In the genomic region with DNA sequence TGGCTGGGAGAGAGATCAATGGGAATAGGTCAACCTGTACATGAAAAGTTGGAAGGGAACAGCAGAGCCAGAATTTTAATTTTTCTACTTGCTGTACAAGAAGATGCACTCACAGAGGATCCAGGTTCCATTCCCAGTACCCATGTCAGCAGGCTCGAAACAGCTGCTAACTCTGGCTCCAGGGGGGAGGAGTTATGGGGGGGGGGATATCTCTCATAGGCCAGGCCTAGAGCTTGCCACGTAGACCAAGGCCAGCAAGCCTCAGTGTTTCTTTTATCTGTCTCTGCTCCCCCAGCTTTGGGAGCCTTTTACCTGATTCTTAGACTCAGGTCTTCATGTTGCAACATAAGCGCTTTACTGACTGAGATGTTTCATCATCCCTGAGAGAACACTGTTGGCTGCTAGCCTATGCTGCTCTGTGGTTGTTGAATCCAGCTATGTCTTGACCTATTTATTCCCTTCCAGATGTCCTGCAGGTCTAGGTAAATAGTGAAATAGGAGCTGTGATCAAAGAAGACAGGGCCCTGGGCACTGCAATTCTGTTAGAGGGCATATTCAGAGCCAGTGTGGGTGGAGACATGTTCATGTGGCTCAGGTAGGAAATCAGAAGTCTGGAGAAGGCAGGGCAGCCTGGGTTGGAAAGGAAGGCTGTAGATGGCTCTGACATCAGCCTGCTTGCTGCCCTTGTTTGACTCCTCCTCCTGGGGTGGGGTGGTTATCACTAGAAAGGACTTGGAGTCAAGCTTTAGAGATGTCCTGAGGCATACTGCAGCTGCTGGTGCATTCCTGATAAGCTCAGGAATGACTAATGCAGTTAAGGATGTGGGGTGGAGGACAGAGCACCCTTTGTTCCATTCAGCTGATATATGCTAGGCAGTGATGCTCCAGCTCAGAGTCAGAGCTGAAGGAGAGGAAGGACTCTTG, we compare ENCODE assay signal across 8 mouse cellular contexts. TPM values are rescaled to one million over a fixed set of nuclear protein-coding genes. Genes with fewer than 3 reads are reported as not detected.
DNase-seq lines count a peak whose midpoint lies in the region; ATAC-seq and TF ChIP-seq lines count a peak whose summit lies in the region.

No protein-coding gene starts in this region.

- H3K4me1 ChIP-seq in MEL (ENCODE audit: control insufficient read depth in 1 of 2, insufficient read depth in 2 of 2, low read length in 2 of 2), result peaks cover 3 to 22% of the 10 kb centered on the region in 2 experiments
- H3K4me1 ChIP-seq in midbrain, embryonic 13.5 days (replicated peaks), result peaks cover 46% of the 10 kb centered on the region

- peak overlapping the region in 1 of 2 experiments; percentile 30; a peak in 1 of 4 replicates for H3K4me3 ChIP-seq in MEL (ENCODE audit: control insufficient read depth in 1 of 2, insufficient read depth in 1 of 2, low read depth in 2 of 2, low read length in 2 of 2)
- H3K4me3 ChIP-seq in midbrain, embryonic 13.5 days (replicated peaks), result no peak overlapping the region

- H3K9me3 ChIP-seq in MEL (replicated peaks; ENCODE audit: insufficient read depth, low read length), result no peaks in the 10 kb centered on the region
- no peaks in the 10 kb centered on the region for H3K9me3 ChIP-seq in midbrain, embryonic 13.5 days

- H3K27ac ChIP-seq in MEL (ENCODE audit: control insufficient read depth, low read depth, low read length), result peak overlapping the region; percentile 63
- peak overlapping the region; percentile 54 for H3K27ac ChIP-seq in midbrain, embryonic 13.5 days

- no peak overlapping the region for H3K4me2 ChIP-seq in midbrain, embryonic 13.5 days (replicated peaks)

- TF ChIP-seq CTCF in MEL (IDR thresholded peaks at IDR 0.05 in 2 of 3, conservative IDR thresholded peaks at IDR 0.05 in 1 of 3; ENCODE audit: control insufficient read depth in 1 of 3, insufficient read depth in 1 of 3, low read depth in 2 of 3, low read length in 3 of 3, poor library complexity in 1 of 3, severe bottlenecking in 1 of 3), result no peak

- peak; percentile 57 for ATAC-seq in midbrain, embryonic 13.5 days

- peak; percentile 25 for DNase-seq in cerebellum, adult 9-11 months
- no peak for DNase-seq in cerebellum, adult 11 months
- DNase-seq in MEL (ENCODE audit: low read depth, low spot score), result peak; percentile 94
- DNase-seq in fat pad, adult 2 months (ENCODE audit: extremely low read depth, low read depth, low spot score), result peak; percentile 89
- DNase-seq in large intestine, adult 2 months (ENCODE audit: low read depth, low spot score), result peak; percentile 8
- DNase-seq in right cerebral cortex, postnatal 36 days (ENCODE audit: low spot score in 2 of 2), result no peak
- DNase-seq in thymus, postnatal 4 days, result no peak

- H3K79me2 ChIP-seq in MEL (ENCODE audit: control insufficient read depth, insufficient read depth, low read length, poor library complexity), result no peaks in the 10 kb centered on the region

- peak; percentile 87 to 88 for TF ChIP-seq EP300 in MEL (IDR thresholded peaks at IDR 0.05; ENCODE audit: low read depth in 1 of 2, low read length in 2 of 2)

- TF ChIP-seq RAD21 in MEL (IDR thresholded peaks at IDR 0.05; ENCODE audit: low read depth, low read length), result no peak

- 55% methylated on average over 3 of the region's 3 CpGs for WGBS in large intestine, adult 2 months
- 87% methylated on average over 3 of the region's 3 CpGs for WGBS in midbrain, embryonic 13.5 days

- H3K9ac ChIP-seq in MEL (ENCODE audit: control insufficient read depth, low read depth, low read length, poor library complexity, severe bottlenecking), result peak overlapping the region; percentile 21; the same call in 1 of the 2 replicates
- H3K9ac ChIP-seq in midbrain, embryonic 13.5 days (replicated peaks), result no peak overlapping the region

- no peaks in the 10 kb centered on the region for H3K27me3 ChIP-seq in MEL (ENCODE audit: control insufficient read depth in 1 of 2, insufficient read depth in 2 of 2, low read length in 2 of 2)
- no peaks in the 10 kb centered on the region for H3K27me3 ChIP-seq in midbrain, embryonic 13.5 days

- H3K36me3 ChIP-seq in MEL (ENCODE audit: control insufficient read depth in 1 of 2, insufficient read depth in 2 of 2, low read length in 2 of 2), result peaks cover 0 to 12% of the 10 kb centered on the region in 2 experiments; a peak in 2 of 4 replicates
- no peaks in the 10 kb centered on the region for H3K36me3 ChIP-seq in midbrain, embryonic 13.5 days

- TF ChIP-seq POLR2A in MEL (IDR thresholded peaks at IDR 0.05; ENCODE audit: control insufficient read depth in 1 of 2, insufficient read depth in 1 of 2, low read depth in 1 of 2, low read length in 2 of 2, poor library complexity in 1 of 2), result no peak

TF ChIP-seq in MEL, 35 proteins besides CTCF, POLR2A, EP300 and RAD21:
- TF ChIP-seq ZNF384 (IDR thresholded peaks at IDR 0.05; ENCODE audit: low read depth, low read length) (no peak), MAZ (IDR thresholded peaks at IDR 0.05; ENCODE audit: low read depth, low read length) (no peak), MEF2A (IDR thresholded peaks at IDR 0.05; ENCODE audit: extremely low read depth, insufficient replicate concordance, low read depth, low read length, poor library complexity, severe bottlenecking) (no peak), RCOR1 (IDR thresholded peaks at IDR 0.05; ENCODE audit: low read depth, low read length) (peak; percentile 64; the same call in 1 of the 2 replicates), MYC (IDR thresholded peaks at IDR 0.05; ENCODE audit: low read depth, low read length) (0 out of 2 replicates have a peak, but pooled peaks have one; percentile 13), HCFC1 (IDR thresholded peaks at IDR 0.05; ENCODE audit: low read depth, low read length) (no peak), CHD1 (IDR thresholded peaks at IDR 0.05; ENCODE audit: low read depth, low read length) (no peak), TAL1 (IDR thresholded peaks at IDR 0.05; ENCODE audit: low read length) (peak; percentile 96), ZC3H11A (IDR thresholded peaks at IDR 0.05; ENCODE audit: low read depth, low read length) (no peak), KAT2A (conservative IDR thresholded peaks at IDR 0.05; ENCODE audit: low read depth, low read length) (no peak), JUND (IDR thresholded peaks at IDR 0.05; ENCODE audit: low read depth, low read length) (peak; percentile 70; the same call in 1 of the 2 replicates), BHLHE40 (IDR thresholded peaks at IDR 0.05; ENCODE audit: borderline replicate concordance, low read depth, low read length) (no peak), TCF12 (IDR thresholded peaks at IDR 0.05; ENCODE audit: low read depth, low read length) (peak; percentile 82), GATA1 (IDR thresholded peaks at IDR 0.05; ENCODE audit: low read depth, low read length) (peak; percentile 95), ELF1 (IDR thresholded peaks at IDR 0.05; ENCODE audit: low read depth, low read length) (no peak), ZKSCAN1 (IDR thresholded peaks at IDR 0.05; ENCODE audit: low read depth, low read length) (no peak), ETS1 (IDR thresholded peaks at IDR 0.05; ENCODE audit: low read depth, low read length) (peak; percentile 97), NRF1 (IDR thresholded peaks at IDR 0.05; ENCODE audit: insufficient read depth, low read depth, low read length, poor library complexity, severe bottlenecking) (no peak), MYB (IDR thresholded peaks at IDR 0.05; ENCODE audit: low read depth, low read length) (no peak), TBP (IDR thresholded peaks at IDR 0.05; ENCODE audit: low read depth, low read length) (0 out of 2 replicates have a peak, but pooled peaks have one; percentile 33), SIN3A (IDR thresholded peaks at IDR 0.05; ENCODE audit: low read length) (peak; percentile 55; the same call in 1 of the 2 replicates), POLR2AphosphoS5 (IDR thresholded peaks at IDR 0.05; ENCODE audit: borderline replicate concordance, low read depth, low read length) (no peak)

RNA-seq across cellular contexts. Expression of gene Eipr1, which starts 53.2 kb away (rescaled TPM):
- total RNA-seq in MEL (2012; rRNA removed), result 40.7 and 45.8 TPM in 2 replicates
- 10 to 100 TPM in 1 of 2 experiments, not detected in 1; 51.5 TPM for polyA plus RNA-seq in MEL (2012; ENCODE audit: insufficient read depth in 1 of 2, insufficient read length in 2 of 2, low read depth in 1 of 2, low replicate concordance in 2 of 2, missing spikeins in 1 of 2)
- 49.0 and 50.0 TPM in 2 replicates for polyA plus RNA-seq in large intestine, adult 2 months (2012; rRNA removed)
- polyA plus RNA-seq in midbrain, embryonic 13.5 days (2015; fragmentation: Nextera tagmentation; extraction: Ambion mirVana), result 71.3 and 75.7 TPM in 2 replicates

RNA-seq across cellular contexts. Expression of gene Trappc12, which starts 54.5 kb away (rescaled TPM):
- 29.4 and 31.1 TPM in 2 replicates for total RNA-seq in MEL (2012; rRNA removed)
- polyA plus RNA-seq in MEL (2012; ENCODE audit: insufficient read depth in 1 of 2, insufficient read length in 2 of 2, low read depth in 1 of 2, low replicate concordance in 2 of 2, missing spikeins in 1 of 2), result 10 to 100 TPM in 1 of 2 experiments, not detected in 1; 35.1 TPM
- polyA plus RNA-seq in large intestine, adult 2 months (2012; rRNA removed), result 16.2 and 24.3 TPM in 2 replicates
- polyA plus RNA-seq in midbrain, embryonic 13.5 days (2015; fragmentation: Nextera tagmentation; extraction: Ambion mirVana), result 43.8 and 46.0 TPM in 2 replicates

Comparison
In these comparisons a context has a peak if more than half of its experiments do, and no peak if none do; other contexts are left out.
1. DNase-seq: peak in cerebellum, adult 9-11 months (single experiment), MEL (single experiment), fat pad, adult 2 months (single experiment) and large intestine, adult 2 months (single experiment); none in cerebellum, adult 11 months (single experiment), right cerebral cortex, postnatal 36 days (0 of 2) and thymus, postnatal 4 days (single experiment).